Mouse (Mus musculus) ES-E14 (cell line): ENCODE measurements at regions not wholly inside any gene's neighbourhood (a gene's known extent, or its start where the extent isn't known, plus 50 kb on each side); places are given as distances from the start of the nearest gene placed in this dataset.

Experiments used
- HCFC1 ChIP-seq: IDR thresholded peaks from 2 replicates; pipeline ENCODE4 v1.6.1; 2012; ENCODE audit warnings: low read length, inconsistent platforms, borderline replicate concordance; ENCODE audit not compliant: insufficient read depth
- ZC3H11A ChIP-seq: IDR thresholded peaks from 2 replicates; pipeline ENCODE4 v1.6.1; 2012; ENCODE audit warnings: low read depth, mild to moderate bottlenecking, inconsistent platforms, low read length, borderline replicate concordance
- ZNF384 ChIP-seq: IDR thresholded peaks from 2 replicates; pipeline ENCODE4 v1.6.1; 2012; ENCODE audit warnings: low read depth, low read length, inconsistent platforms

- TF ChIP-seq HCFC1 (no peak), ZC3H11A (no peak), ZNF384 (no peak)
These were observed 297.3 kb upstream of the 4930535I16Rik start for GRCm38 (mm10) chr4:124215077-124215476.
